Mouse (Mus musculus) ES-E14 (cell line): ENCODE data around the gene Marf1.

Experiments
- HCFC1 ChIP-seq: IDR thresholded peaks from 2 replicates; pipeline ENCODE4 v1.6.1; 2012; ENCODE audit warnings: low read length, inconsistent platforms, borderline replicate concordance; ENCODE audit not compliant: insufficient read depth
- ZNF384 ChIP-seq: IDR thresholded peaks from 2 replicates; pipeline ENCODE4 v1.6.1; 2012; ENCODE audit warnings: low read depth, low read length, inconsistent platforms

DNA sequence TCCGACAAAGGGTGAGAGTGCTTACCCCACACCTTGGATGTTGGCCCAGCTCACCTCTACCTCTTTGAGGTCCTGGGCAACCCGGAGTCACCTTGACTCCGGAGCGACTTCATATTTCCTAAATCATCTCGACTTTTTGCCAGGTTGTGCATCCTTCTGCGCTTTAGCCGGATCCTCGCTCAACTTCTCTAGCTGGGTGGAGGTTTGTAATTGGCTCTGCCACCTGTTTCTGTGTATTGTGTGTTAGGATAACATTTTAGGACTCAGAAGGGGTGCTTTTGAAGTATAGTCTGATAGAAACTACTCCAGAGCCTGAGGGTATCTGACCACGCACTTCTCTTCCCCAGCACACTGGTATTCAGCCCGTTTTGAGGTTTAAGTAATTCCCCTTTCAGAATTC is 580 bp upstream of the Marf1 start:
- TF ChIP-seq ZNF384 = no peak
- no peak; the same call in 1 of the 2 replicates for TF ChIP-seq HCFC1
